Mouse (Mus musculus) spleen, adult 2 months (tissue): ENCODE data around the gene Nat8f1.

ENCODE experiments used
- CTCF ChIP-seq: fragments of 200-500 bp; IDR thresholded peaks from 2 replicates; pipeline ENCODE4 v1.5.1; 2011; ENCODE audit warnings: mild to moderate bottlenecking, inconsistent platforms; ENCODE audit not compliant: insufficient read depth, insufficient read length, insufficient replicate concordance; ENCODE audit errors: extremely low read depth
- POLR2A ChIP-seq: fragments of 200-500 bp; IDR thresholded peaks from 2 replicates; pipeline ENCODE4 v1.6.1; 2011; ENCODE audit warnings: low read depth, low read length, inconsistent platforms

- TF ChIP-seq POLR2A, result no peak
- no peak for TF ChIP-seq CTCF
These were observed 8.2 kb upstream of the Nat8f1 start for GRCm38 (mm10) chr6:85923643-85924042.
